Mouse (Mus musculus) embryonic facial prominence, embryonic 11.5 days (tissue): ENCODE results near the gene Fbxl19. TPM values are rescaled to one million over a fixed set of nuclear protein-coding genes. Genes with fewer than 3 reads are reported as not detected.

Experiments used
- ATAC-seq: fragments of 200-750 bp; cut with Nextera tagmentation; replicated peaks from 2 replicates; pipeline ENCODE4 v1.8.0; 2017; ENCODE audit warnings: low read depth; ENCODE audit not compliant: insufficient number of reproducible peaks, low FRiP score, low TSS enrichment
- DNase-seq: peaks from one replicate; pipeline ENCODE4 v3.0.0-alpha.2; 2015; ENCODE audit warnings: low spot score
- H3K27ac ChIP-seq: fragments of 300-500 bp; sonication (generic); replicated peaks from 2 replicates; pipeline ENCODE4 v1.5.1; 2014; ENCODE audit warnings: mild to moderate bottlenecking, low read depth, low read length, control low read depth
- H3K27me3 ChIP-seq: fragments of 300-500 bp; sonication (generic); 2 replicates; pipeline ENCODE4 v1.6.1; 2014; ENCODE audit warnings: mild to moderate bottlenecking, low read length, moderate library complexity, mixed read lengths; ENCODE audit not compliant: control insufficient read depth, insufficient read depth
- H3K36me3 ChIP-seq: fragments of 300-500 bp; sonication (generic); replicated peaks from 2 replicates; pipeline ENCODE4 v1.6.1; 2014; ENCODE audit warnings: low read depth, mild to moderate bottlenecking, low read length, moderate library complexity, mixed read lengths; ENCODE audit not compliant: control insufficient read depth, insufficient read depth
- H3K4me1 ChIP-seq: fragments of 300-500 bp; sonication (generic); 2 replicates; pipeline ENCODE4 v1.6.1; 2014; ENCODE audit warnings: low read length, mixed read lengths; ENCODE audit not compliant: control insufficient read depth, insufficient read depth
- H3K4me2 ChIP-seq: fragments of 300-500 bp; sonication (generic); 2 replicates; pipeline ENCODE4 v1.6.1; 2014; ENCODE audit warnings: low read depth, mild to moderate bottlenecking, control low read depth, low read length, moderate library complexity
- H3K4me3 ChIP-seq: fragments of 300-500 bp; sonication (generic); 2 replicates; pipeline ENCODE4 v1.5.1; 2014; ENCODE audit warnings: low read depth, low read length, control low read depth
- H3K9ac ChIP-seq: fragments of 300-500 bp; sonication (generic); replicated peaks from 2 replicates; pipeline ENCODE4 v1.6.1; 2014; ENCODE audit warnings: mild to moderate bottlenecking, control low read depth, low read length
- H3K9me3 ChIP-seq: fragments of 300-500 bp; sonication (generic); replicated peaks from 2 replicates; pipeline ENCODE4 v1.6.1; 2016; ENCODE audit warnings: mild to moderate bottlenecking, low read length, inconsistent platforms, mixed read lengths; ENCODE audit not compliant: control insufficient read depth
- WGBS: fragments of 180-500 bp; shearing (Covaris S2); extraction: QIAGEN DNeasy Blood & Tissue Kit; methylation state at CpG from one replicate; pipeline ENCODE4 v1.1.7; 2014; 5-methylcytosine and 5-hydroxymethylcytosine counted together
- polyA plus RNA-seq: library from polyadenylated mRNA; unstranded; fragments of >200 nt; fragmentation: Nextera tagmentation; extraction: Ambion mirVana; gene quantifications from 2 replicates; pipeline ENCODE4 v1.2.1, GENCODE M21; 2014

Fbxl19 gene
- 9.4 and 9.5 TPM in 2 replicates for polyA plus RNA-seq

- Histone ChIP-seq H3K4me2 (peak within 1 kb of the TSS; percentile 55), H3K9me3 (no peaks in the 10 kb centered on the region), H3K36me3 (peaks cover 3% of the 10 kb centered on the region), H3K4me3 (peak within 1 kb of the TSS; percentile 88), H3K27ac (peak within 1 kb of the TSS; percentile 95), H3K9ac (peak within 1 kb of the TSS; percentile 71), H3K27me3 (no peaks in the 10 kb centered on the region), H3K4me1 (no peaks in the 10 kb centered on the region)
- DNase-seq (peak; percentile 87), ATAC-seq (no peak)
- under 1% methylated on average over 26 of the region's 26 CpGs for whole genome bisulfite sequencing
These were observed at the start of gene Fbxl19 for GRCm38 (mm10) chr7:127744366-127745045. Gene Fbxl19 (plus strand): TSS chr7:127744543.

GRCm38 (mm10) chr7:127698986-127699385 lies 45.4 kb upstream of the Fbxl19 start:
- H3K4me2 ChIP-seq, result no peak overlapping the region
- H3K27ac ChIP-seq, result no peak overlapping the region
- H3K27me3 ChIP-seq, result no peaks in the 10 kb centered on the region
- WGBS, result 82% methylated on average over 6 of the region's 6 CpGs
- no peak for DNase-seq
- no peaks in the 10 kb centered on the region; the same call in none of the 2 replicates for H3K36me3 ChIP-seq
- H3K4me1 ChIP-seq, result no peaks in the 10 kb centered on the region
- no peak overlapping the region for H3K9ac ChIP-seq
- no peaks in the 10 kb centered on the region for H3K9me3 ChIP-seq
- no peak overlapping the region for H3K4me3 ChIP-seq
- no peak for ATAC-seq

- ATAC-seq (no peak), DNase-seq (no peak)
- Histone ChIP-seq H3K4me3 (no peak overlapping the region), H3K4me1 (no peaks in the 10 kb centered on the region), H3K27ac (no peak overlapping the region), H3K36me3 (no peaks in the 10 kb centered on the region; the same call in 1 of the 2 replicates), H3K9me3 (no peaks in the 10 kb centered on the region), H3K9ac (no peak overlapping the region), H3K4me2 (no peak overlapping the region), H3K27me3 (no peaks in the 10 kb centered on the region)
- WGBS, result 81% methylated on average over 3 of the region's 3 CpGs
These were observed 43.5 kb upstream of the Fbxl19 start for GRCm38 (mm10) chr7:127700712-127701331.

GRCm38 (mm10) chr7:127703561-127704178 lies 40.7 kb upstream of the Fbxl19 start:
- WGBS, result 92% methylated on average over 8 of the region's 8 CpGs
- Histone ChIP-seq H3K27ac (no peak overlapping the region), H3K27me3 (no peaks in the 10 kb centered on the region), H3K4me1 (no peaks in the 10 kb centered on the region), H3K36me3 (no peaks in the 10 kb centered on the region; the same call in 1 of the 2 replicates), H3K4me3 (no peak overlapping the region), H3K9me3 (no peaks in the 10 kb centered on the region), H3K9ac (no peak overlapping the region), H3K4me2 (no peak overlapping the region)
- ATAC-seq, result no peak
- DNase-seq, result no peak

- no peaks in the 10 kb centered on the region for H3K36me3 ChIP-seq
- DNase-seq (no peak), ATAC-seq (no peak)
- H3K9ac ChIP-seq, result no peak overlapping the region
- H3K9me3 ChIP-seq, result no peaks in the 10 kb centered on the region
- H3K4me1 ChIP-seq, result no peaks in the 10 kb centered on the region
- WGBS, result 56% methylated on average over 6 of the region's 6 CpGs
- H3K4me3 ChIP-seq, result no peak overlapping the region
- no peaks in the 10 kb centered on the region for H3K27me3 ChIP-seq
- no peak overlapping the region for H3K4me2 ChIP-seq
- H3K27ac ChIP-seq, result no peak overlapping the region
These were observed 39.7 kb upstream of the Fbxl19 start for GRCm38 (mm10) chr7:127704598-127704997.

- Histone ChIP-seq H3K27ac (no peak overlapping the region), H3K36me3 (no peaks in the 10 kb centered on the region), H3K4me2 (no peak overlapping the region), H3K4me1 (no peaks in the 10 kb centered on the region), H3K9me3 (no peaks in the 10 kb centered on the region), H3K9ac (no peak overlapping the region), H3K27me3 (no peaks in the 10 kb centered on the region), H3K4me3 (no peak overlapping the region)
- WGBS, result 66% methylated on average over 4 of the region's 4 CpGs
- no peak for ATAC-seq
- DNase-seq, result no peak
These were observed 38.6 kb upstream of the Fbxl19 start for GRCm38 (mm10) chr7:127705706-127706105.

GRCm38 (mm10) chr7:127707045-127707956 lies 37.0 kb upstream of the Fbxl19 start:
- WGBS, result 17% methylated on average over 22 of the region's 22 CpGs
- DNase-seq (peak; percentile 86), ATAC-seq (0 out of 2 replicates have a peak, but pooled peaks have one; percentile 5)
- Histone ChIP-seq H3K9ac (peak overlapping the region; percentile 80), H3K4me1 (peaks cover 6% of the 10 kb centered on the region), H3K9me3 (no peaks in the 10 kb centered on the region), H3K27me3 (no peaks in the 10 kb centered on the region), H3K4me3 (peak overlapping the region; percentile 64), H3K36me3 (no peaks in the 10 kb centered on the region), H3K27ac (peak overlapping the region; percentile 98), H3K4me2 (peak overlapping the region; percentile 56)
